Mouse (Mus musculus) MEL (cell line): ENCODE results near the gene Plekhg5. TPM values are rescaled to one million over a fixed set of nuclear protein-coding genes. Genes with fewer than 3 reads are reported as not detected.

Experiments used
- DNase-seq: peaks from one replicate; pipeline ENCODE4 v3.0.0; 2011; ENCODE audit warnings: low read depth, low spot score
- H3K27ac ChIP-seq: 2 replicates; pipeline ENCODE4 v1.5.1; 2012; ENCODE audit warnings: low read depth, mild to moderate bottlenecking, control low read depth, low read length, moderate library complexity; ENCODE audit not compliant: control insufficient read depth
- H3K27me3 ChIP-seq, 2 experiments: fragments of 150-350 bp in 1 of 2; sonication (generic) in 1 of 2; 2 replicates each; pipeline ENCODE4 v1.6.1; 2012; ENCODE audit warnings: low read length in 2 of 2, mild to moderate bottlenecking in 2 of 2, improper control_type of control experiment in 1 of 2, moderate library complexity in 1 of 2; ENCODE audit not compliant: insufficient read depth in 2 of 2, control insufficient read depth in 1 of 2
- H3K36me3 ChIP-seq, 2 experiments: 2 replicates each; pipeline ENCODE4 v1.6.1; 2012 to 2014; ENCODE audit warnings: low read length in 2 of 2, improper control_type of control experiment in 1 of 2, inconsistent platforms in 1 of 2, mild to moderate bottlenecking in 1 of 2; ENCODE audit not compliant: insufficient read depth in 2 of 2, control insufficient read depth in 1 of 2
- H3K4me1 ChIP-seq, 2 experiments: fragments of 150-350 bp in 1 of 2; sonication (generic) in 1 of 2; 2 replicates each; pipeline ENCODE4 v1.6.1; 2012; ENCODE audit warnings: low read length in 2 of 2, improper control_type of control experiment in 1 of 2, mild to moderate bottlenecking in 1 of 2; ENCODE audit not compliant: insufficient read depth in 2 of 2, control insufficient read depth in 1 of 2
- H3K4me3 ChIP-seq, 2 experiments: fragments of 150-350 bp in 1 of 2; sonication (generic) in 1 of 2; 2 replicates each; pipeline ENCODE4 v1.5.1; 2012; ENCODE audit warnings: low read depth in 2 of 2, low read length in 2 of 2, mild to moderate bottlenecking in 2 of 2, moderate library complexity in 2 of 2, control low read depth in 1 of 2, improper control_type of control experiment in 1 of 2; ENCODE audit not compliant: control insufficient read depth in 1 of 2, insufficient read depth in 1 of 2
- H3K79me2 ChIP-seq: 2 replicates; pipeline ENCODE4 v1.6.1; 2012; ENCODE audit warnings: mild to moderate bottlenecking, low read length, moderate library complexity; ENCODE audit not compliant: control insufficient read depth, poor library complexity, insufficient read depth
- H3K9ac ChIP-seq: 2 replicates; pipeline ENCODE4 v1.6.1; 2012; ENCODE audit warnings: low read depth, mild to moderate bottlenecking, control low read depth, low read length, moderate library complexity; ENCODE audit not compliant: control insufficient read depth, poor library complexity, severe bottlenecking
- H3K9me3 ChIP-seq: fragments of 150-350 bp; sonication (generic); replicated peaks from 2 replicates; pipeline ENCODE4 v1.6.1; 2012; ENCODE audit warnings: mild to moderate bottlenecking, low read length, improper control_type of control experiment, moderate library complexity; ENCODE audit not compliant: insufficient read depth
- CHD1 ChIP-seq: IDR thresholded peaks from 2 replicates; pipeline ENCODE4 v1.6.1; 2012; ENCODE audit warnings: low read depth, mild to moderate bottlenecking, inconsistent platforms, low read length, improper control_type of control experiment
- MAX ChIP-seq: IDR thresholded peaks from 2 replicates; pipeline ENCODE4 v1.6.1; 2011; ENCODE audit warnings: low read length, improper control_type of control experiment
- MYB ChIP-seq: IDR thresholded peaks from 2 replicates; pipeline ENCODE4 v1.6.1; 2011; ENCODE audit warnings: mild to moderate bottlenecking, low read depth, low read length, improper control_type of control experiment
- NELFE ChIP-seq: IDR thresholded peaks from 2 replicates; pipeline ENCODE4 v1.6.1; 2011; ENCODE audit warnings: low read depth, low read length, improper control_type of control experiment
- NRF1 ChIP-seq: IDR thresholded peaks from 2 replicates; pipeline ENCODE4 v1.6.1; 2014; ENCODE audit warnings: low read depth, mild to moderate bottlenecking, inconsistent platforms, low read length, improper control_type of control experiment, moderate library complexity; ENCODE audit not compliant: poor library complexity, insufficient read depth, severe bottlenecking
- POLR2AphosphoS2 ChIP-seq: IDR thresholded peaks from 2 replicates; pipeline ENCODE4 v1.6.1; 2011; ENCODE audit warnings: low read length, improper control_type of control experiment
- POLR2AphosphoS5 ChIP-seq: IDR thresholded peaks from 2 replicates; pipeline ENCODE4 v1.6.1; 2012; ENCODE audit warnings: low read depth, borderline replicate concordance, mild to moderate bottlenecking, inconsistent platforms, low read length, moderate library complexity, mixed read lengths
- SMC3 ChIP-seq: IDR thresholded peaks from 2 replicates; pipeline ENCODE4 v1.6.1; 2011; ENCODE audit warnings: low read depth, low read length, improper control_type of control experiment
- TAL1 ChIP-seq: IDR thresholded peaks from 2 replicates; pipeline ENCODE4 v1.6.1; 2012; ENCODE audit warnings: mild to moderate bottlenecking, inconsistent platforms, low read length, moderate library complexity, mixed read lengths
- USF2 ChIP-seq, 2 experiments: IDR thresholded peaks; 2 replicates each; pipeline ENCODE4 v1.6.1; 2011 to 2012; ENCODE audit warnings: improper control_type of control experiment in 2 of 2, low read length in 2 of 2, borderline replicate concordance in 1 of 2, inconsistent platforms in 1 of 2, low read depth in 1 of 2, mild to moderate bottlenecking in 1 of 2; ENCODE audit not compliant: insufficient read depth in 1 of 2
- ZKSCAN1 ChIP-seq: IDR thresholded peaks from 2 replicates; pipeline ENCODE4 v1.6.1; 2012; ENCODE audit warnings: low read depth, mild to moderate bottlenecking, inconsistent platforms, low read length, improper control_type of control experiment, moderate library complexity
- polyA plus RNA-seq, 2 experiments: library from polyadenylated mRNA; stranded (reverse) in 1 of 2; unstranded in 1 of 2; fragments of >175 nt in 1 of 2; fragments of >200 nt in 1 of 2; gene quantifications; 2 replicates each; pipeline versions ENCODE4 v1.2.1 to v1.2.4; 2012; ENCODE audit warnings: low replicate concordance in 2 of 2, low read depth in 1 of 2; ENCODE audit not compliant: insufficient read length in 2 of 2, insufficient read depth in 1 of 2, missing spikeins in 1 of 2
- total RNA-seq: library from RNA; depleted of rRNA; stranded (reverse); fragments of 300-350 nt; gene quantifications from 2 replicates; pipeline ENCODE4 v1.2.3, GENCODE M21; 2012; rRNA removed

The Plekhg5 gene
- total and polyA plus RNA-seq, 3 experiments, result 10.8 to 19.6 TPM; not detected in 1

- H3K4me1 ChIP-seq, result peaks cover 0 to 8% of the 10 kb centered on the region in 2 experiments; a peak in 2 of 4 replicates
- no peaks in the 10 kb centered on the region for H3K9me3 ChIP-seq
- peaks cover 0 to 2% of the 10 kb centered on the region in 2 experiments; a peak in 2 of 4 replicates for H3K36me3 ChIP-seq
- no peaks in the 10 kb centered on the region for H3K27me3 ChIP-seq
- no peak overlapping the region for H3K27ac ChIP-seq
- no peaks in the 10 kb centered on the region for H3K79me2 ChIP-seq
- TF ChIP-seq POLR2AphosphoS5 (no peak), MYB (no peak), POLR2AphosphoS2 (no peak), MAX (no peak), CHD1 (no peak), ZKSCAN1 (no peak), SMC3 (no peak), USF2 (IDR thresholded peaks at IDR 0.05; ENCODE audit: borderline replicate concordance in 1 of 2, insufficient read depth in 1 of 2, low read depth in 1 of 2, low read length in 2 of 2) (no peak), TAL1 (no peak), NELFE (no peak), NRF1 (no peak)
- TF ChIP-seq, all 39 proteins: peak for 0
- Histone ChIP-seq H3K9ac (no peak overlapping the region), H3K4me3 (no peak overlapping the region)
- no peak for DNase-seq
Measured at GRCm38 (mm10) chr4:152162748-152163147, 90.5 kb downstream of the Plekhg5 start.

Other genes starting within 250 kb of the Plekhg5 start
- 23.5 and 28.2 TPM in 2 replicates for gene Camta1, start 210.6 kb upstream of the Plekhg5 start, total RNA-seq
- 10 to 100 TPM in 1 of 2 experiments, not detected in 1; 87.5 TPM for gene Camta1, start 210.6 kb upstream of the Plekhg5 start, polyA plus RNA-seq
- gene Dnajc11, start 138.8 kb upstream of the Plekhg5 start, total RNA-seq, result 109 and 128 TPM in 2 replicates
- 100 to 1,000 TPM; 157 to 278 TPM for gene Dnajc11, start 138.8 kb upstream of the Plekhg5 start, polyA plus RNA-seq
- gene Thap3, start 83.5 kb upstream of the Plekhg5 start, total RNA-seq, result 12.0 and 13.7 TPM in 2 replicates
- 10 to 100 TPM in 1 of 2 experiments, not detected in 1; 17.2 TPM for gene Thap3, start 83.5 kb upstream of the Plekhg5 start, polyA plus RNA-seq
- gene Phf13, start 76.2 kb upstream of the Plekhg5 start, total RNA-seq, result 2.0 and 3.2 TPM in 2 replicates
- 1 to 10 TPM in 1 of 2 experiments, not detected in 1; 6.6 TPM for gene Phf13, start 76.2 kb upstream of the Plekhg5 start, polyA plus RNA-seq
- gene Klhl21, start 63.7 kb upstream of the Plekhg5 start, total RNA-seq, result 17.5 and 18.0 TPM in 2 replicates
- gene Klhl21, start 63.7 kb upstream of the Plekhg5 start, polyA plus RNA-seq, result 10 to 100 TPM in 1 of 2 experiments, not detected in 1; 22.5 TPM
- 9.4 and 12.1 TPM in 2 replicates for gene Zbtb48, start 44.8 kb upstream of the Plekhg5 start, total RNA-seq
- gene Zbtb48, start 44.8 kb upstream of the Plekhg5 start, polyA plus RNA-seq, result 10 to 100 TPM in 1 of 2 experiments, not detected in 1; 21.4 TPM
- 0.12 TPM in 1 of 2 replicates, not detected in the other for gene Tas1r1, start 33.9 kb upstream of the Plekhg5 start, total RNA-seq
- gene Tas1r1, start 33.9 kb upstream of the Plekhg5 start, polyA plus RNA-seq, result under 1 TPM in 1 of 2 experiments, not detected in 1; 0.21 TPM
- gene Nol9, start 33.2 kb upstream of the Plekhg5 start, total RNA-seq, result 75.1 and 80.9 TPM in 2 replicates
- 100 to 1,000 TPM in 1 of 2 experiments, 10 to 100 TPM in 1; 80.3 to 114 TPM for gene Nol9, start 33.2 kb upstream of the Plekhg5 start, polyA plus RNA-seq
- 0.49 and 1.1 TPM in 2 replicates for gene Tnfrsf25, start 43.4 kb downstream of the Plekhg5 start, total RNA-seq
- under 1 TPM in 1 of 2 experiments, not detected in 1; 0.97 TPM for gene Tnfrsf25, start 43.4 kb downstream of the Plekhg5 start, polyA plus RNA-seq
- gene Espn, start 79.9 kb downstream of the Plekhg5 start, total RNA-seq, result 4.5 and 5.0 TPM in 2 replicates
- 10 to 100 TPM in 1 of 2 experiments, not detected in 1; 19.6 TPM for gene Espn, start 79.9 kb downstream of the Plekhg5 start, polyA plus RNA-seq
- gene Hes2, start 86.4 kb downstream of the Plekhg5 start, total RNA-seq, result 0.20 TPM in 1 of 2 replicates, not detected in the other
- gene Hes2, start 86.4 kb downstream of the Plekhg5 start, polyA plus RNA-seq, result under 1 TPM in 1 of 2 experiments, not detected in 1; 0.28 TPM
- gene Acot7, start 105.6 kb downstream of the Plekhg5 start, total RNA-seq, result 81.8 and 92.7 TPM in 2 replicates
- gene Acot7, start 105.6 kb downstream of the Plekhg5 start, polyA plus RNA-seq, result 100 to 1,000 TPM in 1 of 2 experiments, not detected in 1; 127 TPM
- gene Gpr153, start 201.7 kb downstream of the Plekhg5 start, total RNA-seq, result not detected in 2 replicates
- gene Gpr153, start 201.7 kb downstream of the Plekhg5 start, polyA plus RNA-seq, result under 1 TPM in 1 of 2 experiments, not detected in 1; 0.08 TPM
- gene Hes3, start 219.2 kb downstream of the Plekhg5 start, total RNA-seq, result not detected in 2 replicates
- gene Hes3, start 219.2 kb downstream of the Plekhg5 start, polyA plus RNA-seq, result under 1 TPM in 1 of 2 experiments, not detected in 1; 0.04 TPM
- gene Icmt, start 224.7 kb downstream of the Plekhg5 start, total RNA-seq, result 30.3 and 30.4 TPM in 2 replicates
- gene Icmt, start 224.7 kb downstream of the Plekhg5 start, polyA plus RNA-seq, result 10 to 100 TPM in 1 of 2 experiments, not detected in 1; 50.8 TPM
- gene Rnf207, start 246.5 kb downstream of the Plekhg5 start, total RNA-seq, result not detected in 2 replicates
- gene Rnf207, start 246.5 kb downstream of the Plekhg5 start, polyA plus RNA-seq, result under 1 TPM in 1 of 2 experiments, not detected in 1; 0.36 TPM